Mouse (Mus musculus) heart, embryonic 15.5 days (tissue): ENCODE results near the gene Tpsg1. TPM values are rescaled to one million over a fixed set of nuclear protein-coding genes. Genes with fewer than 3 reads are reported as not detected.

Source experiments
- ATAC-seq: fragments of 200-750 bp; cut with Nextera tagmentation; replicated peaks from 2 replicates; pipeline ENCODE4 v1.8.0; 2017; ENCODE audit warnings: low read depth, moderate TSS enrichment; ENCODE audit not compliant: insufficient number of reproducible peaks, insufficient read depth, low FRiP score
- H3K27ac ChIP-seq: fragments of 300-500 bp; sonication (generic); 2 replicates; pipeline ENCODE4 v1.5.1; 2015; ENCODE audit warnings: mild to moderate bottlenecking, inconsistent platforms
- H3K27me3 ChIP-seq: fragments of 300-500 bp; sonication (generic); 2 replicates; pipeline ENCODE4 v1.6.1; 2015; ENCODE audit warnings: inconsistent platforms
- H3K36me3 ChIP-seq: fragments of 300-500 bp; sonication (generic); 2 replicates; pipeline ENCODE4 v1.6.1; 2015; ENCODE audit warnings: mild to moderate bottlenecking, inconsistent platforms
- H3K4me1 ChIP-seq: fragments of 300-500 bp; sonication (generic); replicated peaks from 2 replicates; pipeline ENCODE4 v1.6.1; 2015; ENCODE audit warnings: inconsistent platforms
- H3K4me2 ChIP-seq: fragments of 300-500 bp; sonication (generic); 2 replicates; pipeline ENCODE4 v1.6.1; 2015; ENCODE audit warnings: inconsistent platforms, mild to moderate bottlenecking, moderate library complexity
- H3K4me3 ChIP-seq: fragments of 300-500 bp; sonication (generic); 2 replicates; pipeline ENCODE4 v1.5.1; 2015; ENCODE audit warnings: mild to moderate bottlenecking, inconsistent platforms
- H3K9ac ChIP-seq: fragments of 300-500 bp; sonication (generic); 2 replicates; pipeline ENCODE4 v1.6.1; 2015; ENCODE audit warnings: mild to moderate bottlenecking, inconsistent platforms
- H3K9me3 ChIP-seq: fragments of 300-500 bp; sonication (generic); replicated peaks from 2 replicates; pipeline ENCODE4 v1.6.1; 2016; ENCODE audit warnings: inconsistent platforms
- WGBS: fragments of 180-500 bp; shearing (Covaris S2); methylation state at CpG from one replicate; pipeline ENCODE4 v1.1.7; 2015; ENCODE audit warnings: mixed read lengths; 5-methylcytosine and 5-hydroxymethylcytosine counted together
- polyA plus RNA-seq: library from polyadenylated mRNA; unstranded; fragments of >200 nt; fragmentation: Nextera tagmentation; extraction: Ambion mirVana; gene quantifications from 2 replicates; pipeline ENCODE4 v1.2.1, GENCODE M21; 2015

The Tpsg1 gene
- polyA plus RNA-seq, 1 experiment from 2014 or later: 0.20 TPM

- H3K36me3 ChIP-seq: peaks cover 8% of the 10 kb centered on the region; the same call in 1 of the 2 replicates
- H3K27ac ChIP-seq: no peak overlapping the region
- no peak overlapping the region for H3K9ac ChIP-seq
- ATAC-seq: no peak
- H3K9me3 ChIP-seq: no peaks in the 10 kb centered on the region
- peaks cover 3% of the 10 kb centered on the region; the same call in 1 of the 2 replicates for H3K27me3 ChIP-seq
- H3K4me1 ChIP-seq: 0 out of 2 replicates have a peak, but pooled peaks cover 3% of the 10 kb centered on the region
- H3K4me3 ChIP-seq: no peak overlapping the region
- WGBS: 70% methylated on average over 8 of the region's 8 CpGs
- H3K4me2 ChIP-seq: no peak overlapping the region
Observed at GRCm38 (mm10) chr17:25372491-25372890, 3.4 kb downstream of the Tpsg1 start.

DNA sequence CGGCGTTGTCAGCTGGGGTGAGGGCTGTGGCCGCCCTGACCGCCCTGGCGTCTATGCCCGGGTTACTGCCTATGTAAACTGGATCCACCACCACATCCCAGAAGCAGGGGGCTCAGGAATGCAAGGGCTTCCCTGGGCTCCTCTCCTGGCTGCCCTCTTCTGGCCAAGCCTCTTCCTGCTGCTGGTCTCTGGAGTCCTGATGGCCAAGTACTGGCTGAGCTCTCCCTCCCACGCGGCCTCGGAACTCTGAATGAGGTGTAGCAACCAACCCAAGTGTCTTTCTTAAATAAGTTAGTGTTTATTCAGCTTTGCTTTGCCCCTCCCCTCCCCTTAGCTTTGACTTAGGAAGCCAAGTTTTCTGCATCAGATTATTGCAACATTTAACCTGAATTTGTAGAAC lies 4.9 kb downstream of the Tpsg1 start:
- Histone ChIP-seq H3K9me3 (no peaks in the 10 kb centered on the region), H3K4me1 (0 out of 2 replicates have a peak, but pooled peaks cover 3% of the 10 kb centered on the region), H3K27me3 (no peaks in the 10 kb centered on the region; the same call in 1 of the 2 replicates), H3K36me3 (peaks cover 8% of the 10 kb centered on the region; the same call in 1 of the 2 replicates), H3K9ac (no peak overlapping the region), H3K27ac (no peak overlapping the region), H3K4me2 (no peak overlapping the region), H3K4me3 (no peak overlapping the region)
- no peak for ATAC-seq
- WGBS: 42% methylated on average over 9 of the region's 9 CpGs

GRCm38 (mm10) chr17:25394526-25394925 lies 25.5 kb downstream of the Tpsg1 start:
- Histone ChIP-seq H3K4me2 (no peak overlapping the region), H3K27me3 (no peaks in the 10 kb centered on the region), H3K9me3 (no peaks in the 10 kb centered on the region), H3K36me3 (peaks cover 9% of the 10 kb centered on the region; the same call in 1 of the 2 replicates), H3K4me3 (no peak overlapping the region), H3K9ac (no peak overlapping the region), H3K4me1 (peaks cover 7% of the 10 kb centered on the region), H3K27ac (no peak overlapping the region)
- WGBS: 80% methylated on average over 4 of the region's 4 CpGs
- no peak for ATAC-seq

- no peaks in the 10 kb centered on the region; the same call in 1 of the 2 replicates for H3K36me3 ChIP-seq
Observed at GRCm38 (mm10) chr17:25397804-25398519, 28.9 kb downstream of the Tpsg1 start.

DNA sequence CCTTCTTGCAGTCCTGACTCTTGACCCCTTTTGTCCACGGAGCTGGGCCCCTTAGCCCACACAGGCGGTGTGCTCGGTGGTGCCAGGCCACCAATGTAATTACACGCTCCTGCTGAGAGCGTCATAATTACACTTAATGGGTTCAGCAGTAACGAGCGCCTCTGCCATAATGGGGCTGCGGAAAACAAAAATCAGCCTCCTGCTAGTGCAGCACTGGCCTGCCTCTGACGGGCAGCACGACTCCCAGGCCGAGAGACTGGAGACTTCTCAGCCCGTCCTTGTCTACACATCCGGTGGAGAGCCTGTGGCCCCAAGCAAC lies 29.4 kb downstream of the Tpsg1 start:
- 62% methylated on average over 13 of the region's 13 CpGs for WGBS
- Histone ChIP-seq H3K36me3 (no peaks in the 10 kb centered on the region; the same call in 1 of the 2 replicates), H3K9me3 (no peaks in the 10 kb centered on the region), H3K9ac (no peak overlapping the region), H3K4me2 (no peak overlapping the region), H3K4me3 (no peak overlapping the region), H3K27ac (no peak overlapping the region), H3K27me3 (0 out of 2 replicates have a peak, but pooled peaks cover 2% of the 10 kb centered on the region), H3K4me1 (peaks cover 7% of the 10 kb centered on the region)
- no peak for ATAC-seq

More at GRCm38 (mm10) chr17:25397804-25398519, 28.9 kb downstream of the Tpsg1 start:
- Histone ChIP-seq H3K4me3 (no peak overlapping the region), H3K4me2 (no peak overlapping the region), H3K9me3 (no peaks in the 10 kb centered on the region), H3K27ac (no peak overlapping the region), H3K27me3 (0 out of 2 replicates have a peak, but pooled peaks cover 2% of the 10 kb centered on the region), H3K4me1 (peaks cover 7% of the 10 kb centered on the region), H3K9ac (no peak overlapping the region)
- WGBS: 38% methylated on average over 14 of the region's 14 CpGs
- ATAC-seq: no peak

GRCm38 (mm10) chr17:25400443-25400842 lies 31.4 kb downstream of the Tpsg1 start:
- 0 out of 2 replicates have a peak, but pooled peaks cover 2% of the 10 kb centered on the region for H3K27me3 ChIP-seq
- H3K9ac ChIP-seq: no peak overlapping the region
- ATAC-seq: no peak
- no peaks in the 10 kb centered on the region for H3K36me3 ChIP-seq
- no peaks in the 10 kb centered on the region for H3K9me3 ChIP-seq
- no peak overlapping the region for H3K4me2 ChIP-seq
- no peak overlapping the region for H3K27ac ChIP-seq
- 8% methylated on average over 7 of the region's 7 CpGs for WGBS
- peaks cover 19% of the 10 kb centered on the region for H3K4me1 ChIP-seq
- no peak overlapping the region for H3K4me3 ChIP-seq

DNA sequence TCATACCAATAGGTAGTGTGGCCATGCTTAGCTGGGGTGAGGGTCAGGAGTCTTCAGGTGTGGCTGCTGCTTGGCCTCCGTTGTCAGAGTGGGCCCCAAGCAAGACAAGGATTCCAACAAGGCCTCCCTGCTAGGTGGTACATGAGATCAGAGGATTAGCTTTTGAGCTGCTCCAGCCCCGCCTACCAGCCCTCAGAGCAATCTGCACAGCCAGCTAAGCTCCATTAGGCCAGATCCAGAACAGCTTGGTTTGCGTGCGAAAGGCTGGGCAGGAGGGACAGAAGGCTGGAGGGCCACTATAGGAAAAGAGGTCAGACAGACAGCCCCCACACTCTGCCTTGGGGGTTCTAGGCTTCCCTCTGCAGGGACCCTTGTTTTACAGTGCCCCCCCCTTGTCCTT lies 32.4 kb downstream of the Tpsg1 start:
- Histone ChIP-seq H3K9ac (no peak overlapping the region), H3K4me3 (no peak overlapping the region), H3K27ac (no peak overlapping the region), H3K4me2 (no peak overlapping the region), H3K36me3 (no peaks in the 10 kb centered on the region), H3K9me3 (no peaks in the 10 kb centered on the region), H3K27me3 (0 out of 2 replicates have a peak, but pooled peaks cover 2% of the 10 kb centered on the region), H3K4me1 (peaks cover 29% of the 10 kb centered on the region)
- whole genome bisulfite sequencing: 65% methylated on average over 4 of the region's 4 CpGs
- no peak for ATAC-seq

- Histone ChIP-seq H3K9ac (no peak overlapping the region), H3K4me1 (peaks cover 36% of the 10 kb centered on the region), H3K9me3 (no peaks in the 10 kb centered on the region), H3K4me3 (no peak overlapping the region), H3K4me2 (no peak overlapping the region), H3K27me3 (0 out of 2 replicates have a peak, but pooled peaks cover 2% of the 10 kb centered on the region), H3K27ac (no peak overlapping the region), H3K36me3 (no peaks in the 10 kb centered on the region)
- ATAC-seq: no peak
- 83% methylated on average over 13 of the region's 13 CpGs for WGBS
Observed at GRCm38 (mm10) chr17:25402224-25402623, 33.2 kb downstream of the Tpsg1 start.

DNA sequence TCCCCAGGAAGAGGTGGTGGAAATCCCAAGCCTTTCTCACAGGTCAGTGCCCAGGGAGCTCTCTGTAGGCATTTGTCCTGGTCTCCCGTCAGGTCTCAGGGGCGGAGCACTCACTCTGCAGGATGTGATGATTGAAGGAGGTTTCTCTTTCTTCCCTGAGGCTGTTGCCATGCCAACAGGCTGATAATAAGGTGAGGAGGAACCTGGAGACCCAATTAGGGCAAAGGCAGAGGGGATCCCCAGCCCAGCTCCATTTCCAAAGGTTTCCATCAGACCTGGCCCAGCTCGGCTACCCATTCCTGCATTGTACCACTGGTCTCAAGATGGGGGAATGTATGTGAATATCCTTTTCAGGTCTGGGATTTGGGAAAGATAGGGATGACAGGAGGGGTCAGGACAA lies 35.1 kb downstream of the Tpsg1 start:
- no peak overlapping the region for H3K27ac ChIP-seq
- no peak for ATAC-seq
- 0 out of 2 replicates have a peak, but pooled peaks cover 2% of the 10 kb centered on the region for H3K27me3 ChIP-seq
- peaks cover 45% of the 10 kb centered on the region for H3K4me1 ChIP-seq
- H3K9me3 ChIP-seq: no peaks in the 10 kb centered on the region
- no peaks in the 10 kb centered on the region for H3K36me3 ChIP-seq
- 54% methylated on average over 3 of the region's 3 CpGs for WGBS
- H3K4me2 ChIP-seq: no peak overlapping the region
- no peak overlapping the region; the same call in 1 of the 2 replicates for H3K9ac ChIP-seq
- no peak overlapping the region for H3K4me3 ChIP-seq

DNA sequence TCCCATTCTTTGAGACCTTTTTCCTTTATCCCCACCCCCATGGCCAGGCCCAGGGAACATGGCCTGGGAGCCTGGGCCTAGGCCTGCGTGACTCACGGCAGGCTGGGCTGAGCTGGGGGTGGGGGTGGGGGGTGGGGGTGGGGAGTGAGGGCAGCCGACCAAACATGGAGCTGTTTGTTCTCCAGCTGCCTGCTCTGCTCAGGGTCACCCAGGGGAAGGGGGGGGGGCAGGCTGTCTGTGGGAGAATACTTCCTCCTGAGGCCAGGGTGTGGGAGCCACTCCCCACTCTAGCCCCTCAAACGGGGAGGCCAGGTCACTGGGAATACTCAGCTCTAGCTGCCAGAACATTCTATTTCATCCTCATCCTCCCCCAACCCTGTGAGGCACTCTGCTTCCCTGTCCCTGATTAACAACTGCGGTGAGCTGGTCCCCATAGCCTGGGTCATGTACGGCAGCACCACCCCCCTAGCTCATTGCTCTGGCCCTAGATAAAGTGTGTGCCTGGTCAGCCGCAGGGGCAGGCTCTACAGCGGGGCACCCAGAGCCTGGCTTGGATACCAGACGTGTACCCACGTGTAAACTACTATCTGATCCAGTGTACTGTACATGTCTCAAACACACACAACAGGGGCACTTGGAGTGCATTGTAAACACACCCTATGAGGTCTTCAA lies 36.3 kb downstream of the Tpsg1 start:
- 7% methylated on average over 9 of the region's 10 CpGs for WGBS
- no peak overlapping the region for H3K4me3 ChIP-seq
- H3K27me3 ChIP-seq: no peaks in the 10 kb centered on the region
- ATAC-seq: peak; percentile 25
- 0 out of 2 replicates have a peak overlapping the region, but pooled peaks have one; percentile 5 for H3K9ac ChIP-seq
- no peaks in the 10 kb centered on the region for H3K9me3 ChIP-seq
- H3K4me2 ChIP-seq: no peak overlapping the region
- peaks cover 56% of the 10 kb centered on the region for H3K4me1 ChIP-seq
- peak overlapping the region; percentile 48 for H3K27ac ChIP-seq
- no peaks in the 10 kb centered on the region for H3K36me3 ChIP-seq

DNA sequence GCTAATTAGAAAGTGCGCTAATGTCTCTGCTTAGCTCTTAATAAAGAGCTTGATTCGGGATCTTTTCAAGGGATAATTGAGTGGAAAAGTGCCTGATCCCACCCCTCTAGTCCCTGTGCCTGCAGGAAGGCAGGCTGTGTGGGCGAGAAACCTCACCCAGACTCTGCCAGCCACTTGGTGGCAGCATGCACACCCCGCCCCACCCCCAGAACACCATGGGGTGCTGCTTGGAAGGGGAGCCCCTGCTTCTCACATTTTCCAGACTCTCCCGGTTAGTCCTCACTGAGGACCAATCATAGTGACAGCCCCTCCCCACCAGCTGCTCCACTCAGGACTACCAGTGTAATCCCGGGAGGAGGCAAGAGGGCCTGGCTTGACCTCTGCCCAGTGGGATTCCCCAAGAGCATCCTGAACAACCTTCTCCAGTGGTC lies 37.0 kb downstream of the Tpsg1 start:
- no peaks in the 10 kb centered on the region for H3K36me3 ChIP-seq
- peaks cover 63% of the 10 kb centered on the region for H3K4me1 ChIP-seq
- ATAC-seq: no peak
- no peak overlapping the region for H3K4me3 ChIP-seq
- H3K27me3 ChIP-seq: no peaks in the 10 kb centered on the region
- no peak overlapping the region for H3K9ac ChIP-seq
- WGBS: 24% methylated on average over 6 of the region's 6 CpGs
- H3K27ac ChIP-seq: peak overlapping the region; percentile 48
- H3K9me3 ChIP-seq: no peaks in the 10 kb centered on the region
- no peak overlapping the region for H3K4me2 ChIP-seq
